Comparison of ENCODE assay signal across 7 mouse cellular contexts in genomic region chr9:115309381-115309971, GRCm38 (mm10). TPM values are rescaled to one million over a fixed set of nuclear protein-coding genes. Genes with fewer than 3 reads are reported as not detected.
A peak's percentile ranks its signal among the peaks of the same experiment; 100 is the strongest.
DNase-seq lines count a peak whose midpoint lies in the region; ATAC-seq and TF ChIP-seq lines count a peak whose summit lies in the region.

No protein-coding gene starts in this region.

- TF ChIP-seq POLR2A in lung, adult 2 months (IDR thresholded peaks at IDR 0.05; ENCODE audit: borderline replicate concordance, extremely low read depth, low read depth, low read length): 0 out of 2 replicates have a peak, but pooled peaks have one; percentile 1

- H3K9ac ChIP-seq in forebrain, embryonic 12.5 days: peak overlapping the region; percentile 93
- H3K9ac ChIP-seq in liver, embryonic 11.5 days (ENCODE audit: low read depth, low read length): peak overlapping the region; percentile 99
- H3K9ac ChIP-seq in neural tube, embryonic 15.5 days (replicated peaks): peak overlapping the region; percentile 88

- peaks cover 12% of the 10 kb centered on the region for H3K4me1 ChIP-seq in lung, adult 2 months (ENCODE audit: control insufficient read depth, insufficient read depth, low read length)
- H3K4me1 ChIP-seq in forebrain, embryonic 12.5 days: peaks cover 37% of the 10 kb centered on the region
- H3K4me1 ChIP-seq in liver, embryonic 11.5 days (replicated peaks; ENCODE audit: control insufficient read depth, insufficient read depth, low read length): peaks cover 33% of the 10 kb centered on the region
- peaks cover 35% of the 10 kb centered on the region for H3K4me1 ChIP-seq in neural tube, embryonic 15.5 days

- DNase-seq in lung, adult 2 months: no peak
- no peak for DNase-seq in lung, postnatal 36 days
- DNase-seq in ZHBTc4 (ENCODE audit: low read depth, low spot score): peak; percentile 59
- no peak for DNase-seq in liver, embryonic 11.5 days (ENCODE audit: low spot score)
- DNase-seq in frontal cortex, postnatal 25 days (ENCODE audit: low spot score in 2 of 2): no peak

- H3K4me3 ChIP-seq in lung, adult 2 months (replicated peaks; ENCODE audit: extremely low read depth, low read depth, low read length): peak overlapping the region; percentile 87
- H3K4me3 ChIP-seq in forebrain, embryonic 12.5 days (replicated peaks): peak overlapping the region; percentile 94
- peak overlapping the region; percentile 97 for H3K4me3 ChIP-seq in liver, embryonic 11.5 days (ENCODE audit: low read depth, low read length)
- peak overlapping the region; percentile 99 for H3K4me3 ChIP-seq in neural tube, embryonic 15.5 days (replicated peaks)

- peaks cover 3% of the 10 kb centered on the region; the same call in 1 of the 2 replicates for H3K27me3 ChIP-seq in forebrain, embryonic 12.5 days
- no peaks in the 10 kb centered on the region for H3K27me3 ChIP-seq in liver, embryonic 11.5 days (replicated peaks; ENCODE audit: control insufficient read depth, insufficient read depth, low read length)
- no peaks in the 10 kb centered on the region for H3K27me3 ChIP-seq in neural tube, embryonic 15.5 days (replicated peaks)

- H3K36me3 ChIP-seq in forebrain, embryonic 12.5 days (replicated peaks): no peaks in the 10 kb centered on the region
- H3K36me3 ChIP-seq in liver, embryonic 11.5 days (ENCODE audit: control insufficient read depth, insufficient read depth, low read length): no peaks in the 10 kb centered on the region
- H3K36me3 ChIP-seq in neural tube, embryonic 15.5 days: no peaks in the 10 kb centered on the region

- ATAC-seq in forebrain, embryonic 12.5 days (ENCODE audit: low FRiP score): peak; percentile 10
- peak; percentile 11; the same call in 1 of the 2 replicates for ATAC-seq in liver, embryonic 11.5 days (replicated peaks; ENCODE audit: low FRiP score)
- ATAC-seq in neural tube, embryonic 15.5 days (ENCODE audit: low FRiP score): peak; percentile 6; the same call in 1 of the 2 replicates

- H3K9me3 ChIP-seq in forebrain, embryonic 12.5 days: no peaks in the 10 kb centered on the region
- H3K9me3 ChIP-seq in liver, embryonic 11.5 days (ENCODE audit: control insufficient read depth, low read length): no peaks in the 10 kb centered on the region
- H3K9me3 ChIP-seq in neural tube, embryonic 15.5 days (replicated peaks): no peaks in the 10 kb centered on the region

- H3K4me2 ChIP-seq in forebrain, embryonic 12.5 days: peak overlapping the region; percentile 63
- H3K4me2 ChIP-seq in liver, embryonic 11.5 days: peak overlapping the region; percentile 85
- H3K4me2 ChIP-seq in neural tube, embryonic 15.5 days: peak overlapping the region; percentile 60

- 1% methylated on average over 65 of the region's 65 CpGs for WGBS in lung, adult 2 months
- WGBS in forebrain, embryonic 12.5 days: 0% methylated on average over 49 of the region's 65 CpGs
- under 1% methylated on average over 65 of the region's 65 CpGs for WGBS in liver, embryonic 11.5 days
- WGBS in neural tube, embryonic 15.5 days: under 1% methylated on average over 57 of the region's 65 CpGs

- no peak for TF ChIP-seq CTCF in lung, adult 2 months (IDR thresholded peaks at IDR 0.05; ENCODE audit: insufficient read depth, low read length)

- H3K27ac ChIP-seq in forebrain, embryonic 12.5 days: peak overlapping the region; percentile 98
- peak overlapping the region; percentile 96 for H3K27ac ChIP-seq in liver, embryonic 11.5 days (ENCODE audit: low read depth, low read length)
- H3K27ac ChIP-seq in neural tube, embryonic 15.5 days (replicated peaks): peak overlapping the region; percentile 100

RNA-seq across cellular contexts. Expression of gene Stt3b, which starts 0.7 kb away (rescaled TPM):
- 50.4 and 61.7 TPM in 2 replicates for polyA plus RNA-seq in lung, adult 2 months (2012; rRNA removed)
- polyA plus RNA-seq in forebrain, embryonic 12.5 days (2016; fragmentation: Nextera tagmentation; extraction: Ambion mirVana): 100 and 101 TPM in 2 replicates
- polyA plus RNA-seq in liver, embryonic 11.5 days (2014; fragmentation: Nextera tagmentation; extraction: Ambion mirVana): 113 and 130 TPM in 2 replicates
- 93.5 and 96.3 TPM in 2 replicates for polyA plus RNA-seq in neural tube, embryonic 15.5 days (2015; fragmentation: Nextera tagmentation; extraction: Ambion mirVana)
